In the genomic region with DNA sequence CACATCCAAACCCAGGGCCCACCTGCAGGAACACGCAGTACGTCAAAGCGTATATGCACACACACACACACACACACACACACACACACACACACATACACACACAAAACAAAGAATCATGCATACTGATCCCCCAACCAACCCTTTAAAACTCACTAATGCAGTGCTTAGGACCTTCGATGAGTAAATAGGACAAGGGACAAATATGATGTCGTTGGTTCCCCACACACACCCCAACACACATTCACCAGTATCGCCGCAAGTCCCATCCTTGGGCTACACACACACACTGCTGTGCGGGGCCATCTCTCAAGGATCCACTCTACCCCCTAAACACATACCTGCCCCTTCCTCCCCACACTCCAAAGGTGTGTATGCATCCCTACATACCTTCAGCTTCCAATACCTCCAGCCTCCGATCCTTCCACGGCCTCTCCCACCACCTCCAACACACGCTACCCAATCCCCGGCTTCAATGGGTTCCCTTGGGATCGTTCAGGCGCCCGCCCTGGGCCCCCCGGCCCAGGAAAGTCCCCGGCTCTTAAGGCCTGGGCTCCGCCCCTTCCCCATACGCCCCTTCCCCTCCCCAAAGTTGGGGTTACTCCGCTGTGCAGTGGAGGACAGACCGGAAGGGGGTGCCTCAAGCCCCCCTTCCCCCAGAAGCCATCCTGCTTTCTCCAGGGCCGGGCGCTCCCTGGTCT, we compare ENCODE assay signal across 8 mouse cellular contexts. TPM values are rescaled to one million over a fixed set of nuclear protein-coding genes. Genes with fewer than 3 reads are reported as not detected.
A peak's percentile ranks its signal among the peaks of the same experiment; 100 is the strongest.
DNase-seq lines count a peak whose midpoint lies in the region; ATAC-seq and TF ChIP-seq lines count a peak whose summit lies in the region.
"Had no signal": no experiment of that assay in that cellular context is flagged by ENCODE, and none has a peak within 500 bp of the region (broad histone marks: within the 10 kb centered on the region; RNA-seq: fewer than 3 reads in every experiment).

No protein-coding gene starts in this region.

- TF ChIP-seq POLR2A in olfactory bulb, adult 2 months (IDR thresholded peaks at IDR 0.05; ENCODE audit: insufficient read depth, low read depth, low read length) = no peak

- no peaks in the 10 kb centered on the region for H3K27me3 ChIP-seq in lung, postnatal 0 days (replicated peaks; ENCODE audit: insufficient read depth, low read length)
- H3K27me3 ChIP-seq in forebrain, postnatal 0 days (ENCODE audit: insufficient read depth, low read length) = no peaks in the 10 kb centered on the region

- peak; percentile 54 for DNase-seq in lung, postnatal 0 days (ENCODE audit: low spot score)
- DNase-seq in lung, postnatal 36 days = no peak
- peak; percentile 31 for DNase-seq in cerebellum, adult 11 months
- peak; percentile 85 for DNase-seq in forebrain, postnatal 0 days
- DNase-seq in liver = peak; percentile 39
- no peak for DNase-seq in gastrocnemius, postnatal 10 days

- peak overlapping the region; percentile 57; the same call in 1 of the 2 replicates for H3K27ac ChIP-seq in lung, postnatal 0 days (ENCODE audit: low read length)
- peak overlapping the region; percentile 97 for H3K27ac ChIP-seq in forebrain, postnatal 0 days (ENCODE audit: low read depth, low read length)
- H3K27ac ChIP-seq in olfactory bulb, adult 2 months (ENCODE audit: insufficient read depth, low read depth, low read length) = no peak overlapping the region

- peak overlapping the region; percentile 92 for H3K4me2 ChIP-seq in lung, postnatal 0 days (replicated peaks; ENCODE audit: low read depth, low read length)
- peak overlapping the region; percentile 73 for H3K4me2 ChIP-seq in forebrain, postnatal 0 days (ENCODE audit: low read depth)

- H3K36me3 ChIP-seq in lung, postnatal 0 days (ENCODE audit: insufficient read depth, low read length) = no peaks in the 10 kb centered on the region
- H3K36me3 ChIP-seq in forebrain, postnatal 0 days (ENCODE audit: insufficient read depth) = no peaks in the 10 kb centered on the region

- H3K9ac ChIP-seq in lung, postnatal 0 days (replicated peaks; ENCODE audit: low read depth) = peak overlapping the region; percentile 84
- H3K9ac ChIP-seq in forebrain, postnatal 0 days = peak overlapping the region; percentile 98

- no peak for TF ChIP-seq EP300 in lung, postnatal 0 days (IDR thresholded peaks at IDR 0.05)

- peaks cover 4% of the 10 kb centered on the region; the same call in 1 of the 2 replicates for H3K4me1 ChIP-seq in lung, postnatal 0 days (ENCODE audit: insufficient read depth, low read depth, low read length)
- H3K4me1 ChIP-seq in forebrain, postnatal 0 days (ENCODE audit: insufficient read depth) = peaks cover 42% of the 10 kb centered on the region
- H3K4me1 ChIP-seq in olfactory bulb, adult 2 months (ENCODE audit: control insufficient read depth, insufficient read depth, low read length) = peaks cover 31% of the 10 kb centered on the region

- no peak for TF ChIP-seq CTCF in lung, postnatal 0 days (IDR thresholded peaks at IDR 0.05)
- peak; percentile 21; the same call in 1 of the 2 replicates for TF ChIP-seq CTCF in forebrain, postnatal 0 days (IDR thresholded peaks at IDR 0.05; ENCODE audit: low read depth)
- no peak for TF ChIP-seq CTCF in olfactory bulb, adult 2 months (IDR thresholded peaks at IDR 0.05; ENCODE audit: insufficient read depth, low read depth, low read length)

- H3K4me3 ChIP-seq in lung, postnatal 0 days (ENCODE audit: low read depth, low read length) = peak overlapping the region; percentile 88
- H3K4me3 ChIP-seq in forebrain, postnatal 0 days (ENCODE audit: low read depth, low read length) = peak overlapping the region; percentile 97
- H3K4me3 ChIP-seq in olfactory bulb, adult 2 months (ENCODE audit: insufficient read depth, low read depth, low read length) = peak overlapping the region; percentile 87

- ATAC-seq in lung, postnatal 0 days = peak; percentile 32
- ATAC-seq in forebrain, postnatal 0 days = peak; percentile 87

- H3K9me3 ChIP-seq in lung, postnatal 0 days (ENCODE audit: low read length) = no peaks in the 10 kb centered on the region
- H3K9me3 ChIP-seq in forebrain, postnatal 0 days (ENCODE audit: low read length) = no peaks in the 10 kb centered on the region

- 2% methylated on average over 22 of the region's 23 CpGs for WGBS in lung, postnatal 0 days
- 2% methylated on average over 23 of the region's 23 CpGs for WGBS in forebrain, postnatal 0 days
- WGBS in olfactory bulb, adult 2 months = 3% methylated on average over 23 of the region's 23 CpGs

RNA-seq across cellular contexts. Expression of a gene that starts 1.9 kb away (rescaled TPM):
- 6.2 and 6.9 TPM in 2 replicates for polyA plus RNA-seq in lung, postnatal 0 days (2015; fragmentation: Nextera tagmentation; extraction: Ambion mirVana)
- total RNA-seq in forebrain, postnatal 0 days (2014; rRNA removed) = 47.2 and 63.4 TPM in 2 replicates
- 35.3 and 37.3 TPM in 2 replicates for polyA plus RNA-seq in forebrain, postnatal 0 days (2015; fragmentation: Nextera tagmentation; extraction: Ambion mirVana)
- not detected in 2 replicates for polyA plus RNA-seq in olfactory bulb, adult 2 months (2012; ENCODE audit: insufficient read depth, insufficient read length, low replicate concordance, missing spikeins)
- total RNA-seq in gastrocnemius, postnatal 10 days (2021) = 1 to 10 TPM; 5.2 to 7.0 TPM

RNA-seq across cellular contexts. Expression of a gene that starts 31.0 kb away (rescaled TPM):
- not detected in 2 replicates for polyA plus RNA-seq in lung, postnatal 0 days (2015; fragmentation: Nextera tagmentation; extraction: Ambion mirVana)
- 0.95 and 1.0 TPM in 2 replicates for total RNA-seq in forebrain, postnatal 0 days (2014; rRNA removed)
- 0.20 and 0.47 TPM in 2 replicates for polyA plus RNA-seq in forebrain, postnatal 0 days (2015; fragmentation: Nextera tagmentation; extraction: Ambion mirVana)
- not detected in 2 replicates for polyA plus RNA-seq in olfactory bulb, adult 2 months (2012; ENCODE audit: insufficient read depth, insufficient read length, low replicate concordance, missing spikeins)
- not detected for total RNA-seq in gastrocnemius, postnatal 10 days (2021)
- total RNA-seq: heart, postnatal 36 days had no signal

RNA-seq across cellular contexts. Expression of a gene that starts 56.0 kb away (rescaled TPM):
- polyA plus RNA-seq in lung, postnatal 0 days (2015; fragmentation: Nextera tagmentation; extraction: Ambion mirVana) = 99.1 and 111 TPM in 2 replicates
- 199 and 241 TPM in 2 replicates for total RNA-seq in forebrain, postnatal 0 days (2014; rRNA removed)
- 127 and 151 TPM in 2 replicates for polyA plus RNA-seq in forebrain, postnatal 0 days (2015; fragmentation: Nextera tagmentation; extraction: Ambion mirVana)
- polyA plus RNA-seq in olfactory bulb, adult 2 months (2012; ENCODE audit: insufficient read depth, insufficient read length, low replicate concordance, missing spikeins) = 120 and 157 TPM in 2 replicates
- 100 to 1,000 TPM in 1 of 2 experiments, 10 to 100 TPM in 1; 97.9 to 117 TPM for total RNA-seq in gastrocnemius, postnatal 10 days (2021)

RNA-seq across cellular contexts. Expression of a gene that starts 56.2 kb away (rescaled TPM):
- 103 and 108 TPM in 2 replicates for polyA plus RNA-seq in lung, postnatal 0 days (2015; fragmentation: Nextera tagmentation; extraction: Ambion mirVana)
- 61.9 and 73.1 TPM in 2 replicates for total RNA-seq in forebrain, postnatal 0 days (2014; rRNA removed)
- 77.1 and 93.9 TPM in 2 replicates for polyA plus RNA-seq in forebrain, postnatal 0 days (2015; fragmentation: Nextera tagmentation; extraction: Ambion mirVana)
- 196 TPM in 1 of 2 replicates, not detected in the other for polyA plus RNA-seq in olfactory bulb, adult 2 months (2012; ENCODE audit: insufficient read depth, insufficient read length, low replicate concordance, missing spikeins)
- 10 to 100 TPM; 43.2 to 47.5 TPM for total RNA-seq in gastrocnemius, postnatal 10 days (2021)

Comparison
In these comparisons a context has a peak if more than half of its experiments do, and no peak if none do; other contexts are left out.
1. DNase-seq: peak in lung, postnatal 0 days (single experiment), cerebellum, adult 11 months (single experiment), forebrain, postnatal 0 days (single experiment) and liver (single experiment); none in lung, postnatal 36 days (single experiment) and gastrocnemius, postnatal 10 days (single experiment).
2. Peak in every context shown above with its lines, with median percentiles within 50 percentile points of each other: H3K4me3 ChIP-seq.